Comparison of ENCODE assay signal across 9 mouse cellular contexts in genomic region chr6:23472686-23473085, GRCm38 (mm10).
DNase-seq lines count a peak whose midpoint lies in the region; ATAC-seq lines count a peak whose summit lies in the region.
"Had no signal": no experiment of that assay in that cellular context is flagged by ENCODE, and none has a peak within 500 bp of the region (broad histone marks: within the 10 kb centered on the region; RNA-seq: fewer than 3 reads in every experiment).

No protein-coding gene starts in this region.

- H3K4me1 ChIP-seq in midbrain, embryonic 14.5 days (ENCODE audit: control insufficient read depth, insufficient read depth, low read length) = no peaks in the 10 kb centered on the region
- no peaks in the 10 kb centered on the region for H3K4me1 ChIP-seq in midbrain, embryonic 15.5 days
- H3K4me1 ChIP-seq in embryonic facial prominence, embryonic 10.5 days = no peaks in the 10 kb centered on the region
- H3K4me1 ChIP-seq: liver, embryonic 13.5 days had no signal

- no peak overlapping the region for H3K27ac ChIP-seq in midbrain, embryonic 14.5 days (replicated peaks; ENCODE audit: low read depth, low read length)
- H3K27ac ChIP-seq in midbrain, embryonic 15.5 days = no peak overlapping the region
- H3K27ac ChIP-seq in embryonic facial prominence, embryonic 10.5 days (replicated peaks) = no peak overlapping the region
- H3K27ac ChIP-seq: liver, embryonic 13.5 days had no signal

- no peak for DNase-seq in frontal cortex, postnatal 25 days (ENCODE audit: low spot score in 2 of 2)
- DNase-seq in midbrain, embryonic 14.5 days = peak; percentile 53
- peak; percentile 27 for DNase-seq in embryonic facial prominence, embryonic 10.5 days (ENCODE audit: low spot score)
- peak; percentile 46 for DNase-seq in retina, postnatal 1 day
- no peak for DNase-seq in spleen, postnatal 36 days (ENCODE audit: low spot score in 2 of 2)
- DNase-seq: liver, embryonic 13.5 days had no signal

- H3K27me3 ChIP-seq in midbrain, embryonic 14.5 days (ENCODE audit: control insufficient read depth, insufficient read depth, low read length) = no peaks in the 10 kb centered on the region
- no peaks in the 10 kb centered on the region for H3K27me3 ChIP-seq in midbrain, embryonic 15.5 days (replicated peaks)
- H3K27me3 ChIP-seq in embryonic facial prominence, embryonic 10.5 days (replicated peaks; ENCODE audit: low read depth, poor library complexity, severe bottlenecking) = no peaks in the 10 kb centered on the region
- H3K27me3 ChIP-seq: liver, embryonic 13.5 days had no signal

- H3K4me2 ChIP-seq in midbrain, embryonic 14.5 days (ENCODE audit: low read length) = no peak overlapping the region
- no peak overlapping the region for H3K4me2 ChIP-seq in midbrain, embryonic 15.5 days
- H3K4me2 ChIP-seq: liver, embryonic 13.5 days had no signal

- H3K9me3 ChIP-seq in midbrain, embryonic 14.5 days (ENCODE audit: control insufficient read depth, low read length) = no peaks in the 10 kb centered on the region
- no peaks in the 10 kb centered on the region for H3K9me3 ChIP-seq in midbrain, embryonic 15.5 days
- H3K9me3 ChIP-seq in embryonic facial prominence, embryonic 10.5 days = no peaks in the 10 kb centered on the region
- H3K9me3 ChIP-seq: liver, embryonic 13.5 days had no signal

- no peak overlapping the region for H3K9ac ChIP-seq in midbrain, embryonic 14.5 days (replicated peaks; ENCODE audit: low read length)
- no peak overlapping the region for H3K9ac ChIP-seq in midbrain, embryonic 15.5 days
- H3K9ac ChIP-seq: liver, embryonic 13.5 days had no signal

- ATAC-seq in frontal cortex, adult (ENCODE audit: low TSS enrichment) = peak; percentile 97
- no peak for ATAC-seq in midbrain, embryonic 14.5 days (ENCODE audit: low FRiP score, low TSS enrichment)
- ATAC-seq in midbrain, embryonic 15.5 days (replicated peaks) = no peak
- ATAC-seq in CD4-positive, CD25-positive, alpha-beta regulatory T cell, adult 4 months = no peak

- H3K4me3 ChIP-seq in midbrain, embryonic 14.5 days (replicated peaks; ENCODE audit: low read depth, low read length) = no peak overlapping the region
- no peak overlapping the region for H3K4me3 ChIP-seq in midbrain, embryonic 15.5 days
- H3K4me3 ChIP-seq in embryonic facial prominence, embryonic 10.5 days = no peak overlapping the region
- H3K4me3 ChIP-seq: liver, embryonic 13.5 days had no signal

- WGBS in midbrain, embryonic 14.5 days = 79% methylated on average over 2 of the region's 2 CpGs
- 67% methylated on average over 2 of the region's 2 CpGs for WGBS in midbrain, embryonic 15.5 days
- WGBS in embryonic facial prominence, embryonic 10.5 days = 68% methylated on average over 2 of the region's 2 CpGs

- no peaks in the 10 kb centered on the region for H3K36me3 ChIP-seq in midbrain, embryonic 14.5 days (ENCODE audit: control insufficient read depth, insufficient read depth, low read length)
- no peaks in the 10 kb centered on the region for H3K36me3 ChIP-seq in midbrain, embryonic 15.5 days (replicated peaks)
- H3K36me3 ChIP-seq in embryonic facial prominence, embryonic 10.5 days (replicated peaks) = no peaks in the 10 kb centered on the region
- H3K36me3 ChIP-seq: liver, embryonic 13.5 days had no signal

Comparison
In these comparisons a context has a peak if more than half of its experiments do, and no peak if none do; other contexts are left out.
1. DNase-seq: peak in midbrain, embryonic 14.5 days (single experiment), embryonic facial prominence, embryonic 10.5 days (single experiment) and retina, postnatal 1 day (single experiment); none in frontal cortex, postnatal 25 days (0 of 2) and spleen, postnatal 36 days (0 of 2).